Mouse (Mus musculus) lung, embryonic 15.5 days (tissue): ENCODE results near the gene Zfp874a. TPM values are rescaled to one million over a fixed set of nuclear protein-coding genes. Genes with fewer than 3 reads are reported as not detected.

Experiments
- polyA plus RNA-seq: library from polyadenylated mRNA; unstranded; fragments of >200 nt; fragmentation: Nextera tagmentation; extraction: Ambion mirVana; gene quantifications from 2 replicates; pipeline ENCODE4 v1.2.1, GENCODE M21; 2015

The Zfp874a gene
- polyA plus RNA-seq, 1 experiment from 2014 or later = 9.6 TPM

Other genes with a start within 250 kb of the Zfp874a start
- gene Zfp458, start 173.2 kb downstream of the Zfp874a start, polyA plus RNA-seq = 1.5 TPM in 2 replicates
- gene Zfp457, start 145.1 kb downstream of the Zfp874a start, polyA plus RNA-seq = 0.21 and 0.92 TPM in 2 replicates
- 2.7 and 2.8 TPM in 2 replicates for gene Zfp595, start 119.1 kb downstream of the Zfp874a start, polyA plus RNA-seq
- gene Gm28044, start 91.1 kb downstream of the Zfp874a start, polyA plus RNA-seq = 0.64 TPM in 1 of 2 replicates, not detected in the other
- gene Zfp953, start 91.0 kb downstream of the Zfp874a start, polyA plus RNA-seq = 0.93 and 1.1 TPM in 2 replicates
- gene Gm28041, start 75.9 kb downstream of the Zfp874a start, polyA plus RNA-seq = 0.46 and 0.48 TPM in 2 replicates
- gene Zfp456, start 75.8 kb downstream of the Zfp874a start, polyA plus RNA-seq = 1.8 and 1.9 TPM in 2 replicates
- gene Zfp429, start 51.8 kb downstream of the Zfp874a start, polyA plus RNA-seq = 6.8 and 7.7 TPM in 2 replicates
- 1.1 and 1.7 TPM in 2 replicates for gene Zfp459, start 30.2 kb downstream of the Zfp874a start, polyA plus RNA-seq
- gene Zfp874b, start 32.6 kb upstream of the Zfp874a start, polyA plus RNA-seq = 2.1 and 3.8 TPM in 2 replicates
- 12.9 and 14.1 TPM in 2 replicates for gene Zfp58, start 48.9 kb upstream of the Zfp874a start, polyA plus RNA-seq
- gene Gm26965, start 74.5 kb upstream of the Zfp874a start, polyA plus RNA-seq = not detected in 2 replicates
- 22.3 and 22.8 TPM in 2 replicates for gene Zfp87, start 74.6 kb upstream of the Zfp874a start, polyA plus RNA-seq
- gene Zfp748, start 102.2 kb upstream of the Zfp874a start, polyA plus RNA-seq = 14.5 and 14.7 TPM in 2 replicates
- 3.5 and 4.4 TPM in 2 replicates for gene Zfp729b, start 158.1 kb upstream of the Zfp874a start, polyA plus RNA-seq
- not detected in 2 replicates for gene Gm49345, start 186.1 kb upstream of the Zfp874a start, polyA plus RNA-seq
- 2.4 and 2.7 TPM in 2 replicates for gene Zfp729a, start 186.2 kb upstream of the Zfp874a start, polyA plus RNA-seq
- gene Zfp738, start 235.4 kb upstream of the Zfp874a start, polyA plus RNA-seq = 11.0 and 12.1 TPM in 2 replicates